Mouse (Mus musculus) stomach, postnatal 0 days (tissue): ENCODE results near the gene H2-T22.

Source experiments
- CTCF ChIP-seq: IDR thresholded peaks from 2 replicates; pipeline ENCODE4 v1.5.1; 2016; ENCODE audit warnings: antibody characterized with exemption, low read depth, mild to moderate bottlenecking, moderate library complexity
- EP300 ChIP-seq: optimal IDR thresholded peaks from 2 replicates; pipeline ENCODE3; 2016; ENCODE audit warnings: antibody characterized with exemption

DNA sequence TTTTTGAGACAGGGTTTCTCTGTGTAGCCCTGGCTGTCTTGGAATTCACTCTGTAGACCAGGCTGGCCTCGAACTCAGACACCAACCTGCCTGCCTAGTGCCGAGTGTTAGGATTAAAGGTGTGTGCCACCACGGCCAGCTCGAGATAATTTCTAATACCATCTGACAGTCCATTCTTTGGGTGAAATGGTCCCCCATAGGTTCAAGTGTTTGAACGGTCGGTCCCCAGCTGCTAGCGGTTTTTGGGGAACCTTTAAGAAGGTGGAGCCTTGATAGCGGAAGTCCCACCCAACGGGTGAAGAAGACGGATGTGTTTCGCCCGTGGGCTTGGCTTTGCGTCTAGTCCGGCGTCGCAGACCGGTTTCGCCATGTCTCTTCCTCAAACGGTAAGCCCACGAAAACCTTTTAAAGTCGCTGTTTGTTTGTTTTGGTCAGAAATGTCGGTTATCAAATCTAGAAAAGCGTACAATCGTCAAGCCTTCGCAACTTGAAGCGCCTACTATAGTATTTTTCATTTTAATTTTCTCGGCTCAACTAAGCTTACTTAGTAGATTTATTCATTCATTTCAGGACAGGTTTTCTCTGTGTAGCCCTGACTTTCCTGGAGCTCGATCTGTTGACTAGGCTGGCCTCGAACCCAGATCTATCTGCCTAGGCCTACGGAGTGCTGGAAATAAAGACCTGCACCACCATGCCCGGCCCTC, 48.2 kb downstream of the H2-T22 start:
- TF ChIP-seq CTCF: no peak
- no peak for TF ChIP-seq EP300
